Mouse (Mus musculus) liver, adult 2 months (tissue): Measurements from ENCODE around the gene Auts2.

Source experiments
- CTCF ChIP-seq: fragments of 200-500 bp; IDR thresholded peaks from 2 replicates; pipeline ENCODE4 v1.5.1; 2011; ENCODE audit warnings: low read depth, low read length, control low read depth
- POLR2A ChIP-seq: fragments of 200-500 bp; IDR thresholded peaks from 2 replicates; pipeline ENCODE4 v1.6.1; 2011; ENCODE audit warnings: low read length, control low read depth; ENCODE audit not compliant: insufficient read depth; ENCODE audit errors: extremely low read depth

DNA sequence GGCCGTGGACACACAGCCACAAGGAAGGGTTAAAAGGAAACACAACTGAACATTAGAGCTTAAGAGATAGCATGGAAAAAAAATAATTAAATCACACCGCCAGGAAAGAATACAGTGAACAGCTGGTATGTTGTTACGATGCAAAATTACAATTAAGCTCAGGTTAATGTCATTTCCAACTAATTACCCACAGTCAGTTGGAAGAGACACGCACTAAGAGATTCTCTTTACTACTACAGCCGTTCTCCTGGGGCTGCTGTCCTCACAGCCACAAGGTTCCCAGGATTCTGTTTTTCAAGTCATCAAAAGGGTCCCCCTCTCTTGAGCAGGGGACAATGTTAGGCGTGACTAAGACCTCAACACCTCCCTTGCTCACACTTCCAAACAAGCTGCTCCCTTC, 25.3 kb downstream of the Auts2 start:
- no peak for TF ChIP-seq POLR2A
- TF ChIP-seq CTCF: no peak
